Mouse (Mus musculus): ENCODE results near the gene Ms4a4b.
A peak's percentile ranks its signal among the peaks of the same experiment; 100 is the strongest.

Gene Ms4a4b

DNA sequence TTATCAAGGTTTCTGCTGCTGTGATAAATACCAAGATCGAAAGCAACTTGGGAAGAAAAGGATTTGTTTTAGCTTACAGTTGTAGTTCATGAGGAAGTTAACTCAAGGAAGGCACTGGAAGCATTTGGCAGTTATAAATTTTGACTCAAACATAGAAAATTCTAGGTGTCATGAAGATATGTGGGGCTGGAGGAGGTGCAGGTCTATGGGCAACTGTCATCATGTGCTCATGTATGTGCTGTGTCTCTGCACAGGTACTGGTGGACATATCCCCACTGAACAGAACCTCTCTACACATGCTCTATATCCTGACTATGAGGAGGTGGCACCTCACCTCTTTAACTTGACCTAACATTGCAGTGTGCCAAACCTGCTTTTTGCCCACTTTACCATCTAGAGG is 43.2 kb downstream of the Ms4a4b start:
- DNase-seq (ENCODE audit: low read depth), result peak; percentile 68

DNA sequence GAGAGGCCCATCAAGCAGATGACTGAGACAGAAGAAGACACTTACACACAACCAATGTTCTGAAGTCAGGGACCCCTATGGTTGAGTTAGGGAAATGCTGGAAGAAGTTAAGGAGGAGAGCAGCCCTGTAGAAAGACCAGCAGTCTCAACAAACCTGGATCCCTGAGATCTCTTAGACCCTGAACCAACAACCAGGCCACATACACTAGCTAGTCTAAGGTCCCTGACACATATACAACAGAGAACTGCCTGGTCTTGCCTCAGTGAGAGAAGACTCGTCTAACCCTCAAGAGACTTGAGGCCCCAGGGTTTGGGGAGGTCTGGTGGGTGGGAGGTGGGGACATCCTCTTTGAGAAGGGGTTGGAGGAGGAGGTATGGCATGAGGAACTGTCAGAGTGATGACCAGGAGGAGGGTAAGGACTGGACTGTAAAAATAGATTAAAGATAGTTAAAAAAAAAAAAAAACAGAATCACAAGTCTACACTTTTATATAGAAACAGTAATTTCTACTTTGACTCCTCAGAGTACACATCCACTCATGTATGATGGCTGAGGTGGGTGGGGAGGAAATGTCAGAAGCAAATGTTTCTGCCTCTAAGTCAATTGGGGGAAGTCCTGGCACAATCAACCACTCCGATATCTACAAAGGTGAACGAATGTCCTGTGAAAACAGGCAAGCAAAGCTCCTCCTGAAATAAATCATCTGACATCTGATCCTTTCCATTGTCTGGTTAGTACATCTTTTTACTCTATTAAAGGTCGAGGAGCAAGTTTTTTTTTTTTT is 48.2 kb downstream of the Ms4a4b start:
- DNase-seq (ENCODE audit: low read depth), result peak; percentile 72

DNA sequence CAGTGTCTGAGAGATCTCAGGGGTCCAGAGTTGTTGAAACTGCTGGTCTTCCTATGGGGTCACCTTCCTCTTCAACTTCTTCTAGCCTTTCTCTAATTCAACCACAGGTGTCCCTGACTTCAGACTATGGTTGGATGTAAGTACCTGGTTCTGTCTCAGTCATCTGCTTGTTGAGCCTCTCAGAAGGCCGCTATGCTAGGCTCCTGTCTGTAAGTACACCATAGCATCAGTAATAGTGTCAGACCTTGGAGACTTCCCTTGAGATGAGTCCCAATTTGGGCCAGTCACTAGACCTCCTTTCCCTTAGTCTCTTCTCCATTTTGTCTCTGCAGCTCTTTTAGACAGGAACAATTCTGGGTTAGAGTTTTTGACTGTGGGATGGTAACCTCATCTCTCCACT is 49.3 kb downstream of the Ms4a4b start:
- peak; percentile 29 for DNase-seq (ENCODE audit: low read depth)

DNA sequence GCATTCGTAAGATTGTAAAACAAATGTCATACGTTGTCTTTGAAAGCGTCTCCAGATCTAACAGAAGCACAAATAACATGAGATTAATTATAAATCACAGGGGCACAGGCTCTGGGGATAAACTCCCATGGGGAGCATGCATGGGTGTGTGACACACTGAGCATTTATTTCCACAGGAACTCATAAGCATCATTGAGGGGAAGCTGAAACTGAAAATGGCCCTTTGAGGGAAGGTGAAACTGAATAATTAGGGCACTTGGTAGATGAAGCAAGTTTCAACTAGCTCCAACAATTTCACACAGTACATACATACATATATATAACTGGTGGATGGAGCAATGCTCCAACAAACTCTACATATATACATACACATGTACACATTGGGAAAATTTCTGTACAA is 51.2 kb downstream of the Ms4a4b start:
- peak; percentile 68 for DNase-seq (ENCODE audit: low read depth)

DNA sequence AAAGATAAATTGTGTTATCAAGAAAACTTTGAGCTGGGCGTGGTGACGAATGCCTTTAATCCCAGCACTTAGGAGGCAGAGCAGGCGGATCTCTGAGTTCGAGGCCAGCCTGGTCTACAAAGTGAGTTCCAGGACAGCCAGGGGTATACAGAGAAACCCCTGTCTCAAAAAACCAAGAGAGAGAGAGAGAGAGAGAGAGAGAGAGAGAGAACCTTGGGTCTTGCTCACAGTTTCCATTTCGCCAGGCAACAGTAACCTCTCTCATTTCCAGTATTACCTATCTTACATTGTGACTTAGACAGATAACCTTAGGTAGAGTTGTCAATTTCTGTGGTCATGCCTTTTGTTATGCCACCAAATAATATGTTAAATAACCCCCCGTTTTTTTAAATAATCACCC is 53.0 kb downstream of the Ms4a4b start:
- DNase-seq (ENCODE audit: low read depth), result peak; percentile 55

DNA sequence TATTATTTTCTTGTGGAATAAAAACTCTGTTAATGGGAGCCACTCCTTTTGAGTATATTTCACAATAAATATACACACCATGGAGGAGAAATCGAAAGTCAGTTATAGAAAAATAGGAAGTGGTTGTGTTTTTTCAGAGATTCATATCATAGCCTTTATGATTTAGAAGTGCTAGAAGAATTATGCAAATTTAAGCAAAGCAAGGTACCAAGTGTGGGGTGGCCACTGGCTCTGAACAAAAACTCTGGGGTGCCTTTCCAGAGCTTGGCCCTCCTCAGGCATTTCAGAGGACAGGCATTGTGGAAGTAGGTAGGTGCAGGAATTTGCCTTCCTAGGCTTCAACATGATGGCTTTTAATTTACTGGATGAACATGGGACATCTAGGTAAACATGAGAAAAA is 53.9 kb downstream of the Ms4a4b start:
- DNase-seq (ENCODE audit: low read depth), result peak; percentile 61

DNA sequence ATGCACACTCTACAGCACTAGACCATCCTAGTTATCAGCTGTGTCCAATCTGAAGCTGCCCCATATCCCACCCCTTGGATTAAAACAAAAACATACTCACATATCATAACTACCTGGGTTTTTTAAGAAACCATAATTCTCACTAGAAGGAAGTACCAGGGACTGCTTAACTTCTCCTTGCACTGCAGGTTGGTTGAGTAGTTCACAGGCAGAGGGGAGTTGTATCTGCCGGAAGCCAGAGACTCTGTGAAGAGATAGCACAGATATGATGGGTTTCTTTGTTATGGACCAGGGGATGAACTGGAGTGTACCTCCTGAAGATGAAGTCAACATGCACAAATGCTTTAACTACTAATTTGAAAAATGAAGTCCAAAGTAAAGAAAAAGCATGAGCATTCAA is 57.4 kb downstream of the Ms4a4b start:
- peak; percentile 61 for DNase-seq (ENCODE audit: low read depth)

DNA sequence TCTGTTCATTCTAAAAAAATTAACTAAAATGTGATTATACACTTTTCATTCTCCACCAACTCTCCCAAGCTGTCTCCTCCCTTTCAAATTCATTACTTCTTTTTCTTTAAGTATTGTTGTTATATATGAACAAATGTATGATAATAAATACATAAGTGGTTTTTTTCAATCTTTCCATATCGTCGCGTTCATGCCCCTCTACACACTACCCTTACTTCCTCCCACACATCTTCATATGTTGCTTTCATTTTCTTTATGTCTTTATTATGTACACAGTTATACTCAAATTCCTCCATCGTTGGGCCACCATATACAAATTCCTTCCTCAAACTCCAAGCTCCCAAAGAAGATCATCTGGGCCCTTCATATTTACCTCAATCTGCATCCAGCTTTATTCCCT is 58.0 kb downstream of the Ms4a4b start:
- peak; percentile 60 for DNase-seq (ENCODE audit: low read depth)

DNA sequence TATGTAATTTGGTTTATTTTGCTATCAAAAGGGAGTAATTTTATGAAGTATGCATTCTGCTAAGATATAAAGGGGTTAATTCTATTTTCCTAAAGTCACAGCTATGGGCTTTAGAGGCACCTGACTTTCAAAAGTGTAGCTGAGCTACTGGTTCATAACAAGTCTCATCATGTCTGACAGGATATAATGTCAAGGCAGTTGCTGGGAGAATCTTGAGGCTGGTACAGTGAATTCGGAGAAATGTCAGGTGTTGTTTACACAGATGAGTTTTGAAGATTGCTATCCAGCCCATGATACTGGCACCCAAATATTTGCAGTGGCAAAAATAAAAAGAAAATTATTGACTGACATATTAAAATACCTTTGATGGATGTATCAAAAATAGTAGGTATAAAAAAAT is 61.5 kb downstream of the Ms4a4b start:
- peak; percentile 73 for DNase-seq (ENCODE audit: low read depth)

DNA sequence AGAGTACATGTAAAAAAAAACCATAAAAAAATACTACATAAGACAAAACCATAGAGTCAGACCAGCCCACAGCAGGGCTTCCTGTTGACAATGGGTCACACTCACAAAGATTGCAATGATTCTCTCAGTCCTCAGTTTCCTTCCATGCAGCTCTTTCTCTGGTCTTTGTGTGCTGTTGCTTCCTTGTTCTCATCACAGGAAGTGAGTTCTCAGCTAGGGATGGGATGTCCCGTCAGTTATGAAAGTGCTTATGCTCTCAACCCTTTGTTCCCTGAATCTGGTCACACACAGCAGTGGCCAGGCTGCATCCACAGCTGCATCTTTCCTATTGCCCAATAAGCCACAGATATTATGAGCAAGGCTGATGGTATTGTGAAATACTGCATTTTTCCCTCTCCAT is 70.1 kb downstream of the Ms4a4b start:
- peak; percentile 71 for DNase-seq (ENCODE audit: low read depth)

DNA sequence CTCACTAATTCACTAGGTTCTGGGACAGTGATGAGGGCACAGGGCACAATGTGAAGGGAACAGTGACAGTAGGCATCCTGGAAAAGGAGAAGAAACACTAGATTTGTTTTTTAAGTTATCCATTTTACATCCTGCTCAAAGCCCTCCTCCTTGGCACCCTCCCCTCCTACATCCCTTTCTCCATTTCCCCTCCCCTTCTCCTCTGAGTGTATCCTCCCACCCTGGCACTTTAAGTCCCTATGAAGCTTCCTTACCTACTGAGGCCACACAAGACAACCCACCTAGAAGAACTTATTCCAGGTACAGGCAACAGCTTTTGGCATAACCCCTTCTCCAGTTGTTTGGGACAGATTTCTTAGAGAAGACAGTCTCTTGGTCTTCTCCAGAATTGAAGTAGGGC is 72.9 kb downstream of the Ms4a4b start, which contains the start of gene Ms4a6b:
Gene Ms4a6b (plus strand): TSS at position 267 of the 400 bp plus-strand sequence.
- no peak for DNase-seq (ENCODE audit: low read depth)

Measured in naive thymus-derived CD4-positive, alpha-beta T cell, adult 2 months (primary cell).